Mouse (Mus musculus) embryonic facial prominence, embryonic 11.5 days (tissue): ENCODE results near the gene Meiob. TPM values are rescaled to one million over a fixed set of nuclear protein-coding genes. Genes with fewer than 3 reads are reported as not detected.
A peak's percentile ranks its signal among the peaks of the same experiment; 100 is the strongest.

Experiments
- ATAC-seq: fragments of 200-750 bp; cut with Nextera tagmentation; replicated peaks from 2 replicates; pipeline ENCODE4 v1.8.0; 2017; ENCODE audit warnings: low read depth; ENCODE audit not compliant: insufficient number of reproducible peaks, low FRiP score, low TSS enrichment
- DNase-seq: peaks from one replicate; pipeline ENCODE4 v3.0.0-alpha.2; 2015; ENCODE audit warnings: low spot score
- H3K27ac ChIP-seq: fragments of 300-500 bp; sonication (generic); replicated peaks from 2 replicates; pipeline ENCODE4 v1.5.1; 2014; ENCODE audit warnings: mild to moderate bottlenecking, low read depth, low read length, control low read depth
- H3K27me3 ChIP-seq: fragments of 300-500 bp; sonication (generic); 2 replicates; pipeline ENCODE4 v1.6.1; 2014; ENCODE audit warnings: mild to moderate bottlenecking, low read length, moderate library complexity, mixed read lengths; ENCODE audit not compliant: control insufficient read depth, insufficient read depth
- H3K36me3 ChIP-seq: fragments of 300-500 bp; sonication (generic); replicated peaks from 2 replicates; pipeline ENCODE4 v1.6.1; 2014; ENCODE audit warnings: low read depth, mild to moderate bottlenecking, low read length, moderate library complexity, mixed read lengths; ENCODE audit not compliant: control insufficient read depth, insufficient read depth
- H3K4me1 ChIP-seq: fragments of 300-500 bp; sonication (generic); 2 replicates; pipeline ENCODE4 v1.6.1; 2014; ENCODE audit warnings: low read length, mixed read lengths; ENCODE audit not compliant: control insufficient read depth, insufficient read depth
- H3K4me2 ChIP-seq: fragments of 300-500 bp; sonication (generic); 2 replicates; pipeline ENCODE4 v1.6.1; 2014; ENCODE audit warnings: low read depth, mild to moderate bottlenecking, control low read depth, low read length, moderate library complexity
- H3K4me3 ChIP-seq: fragments of 300-500 bp; sonication (generic); 2 replicates; pipeline ENCODE4 v1.5.1; 2014; ENCODE audit warnings: low read depth, low read length, control low read depth
- H3K9ac ChIP-seq: fragments of 300-500 bp; sonication (generic); replicated peaks from 2 replicates; pipeline ENCODE4 v1.6.1; 2014; ENCODE audit warnings: mild to moderate bottlenecking, control low read depth, low read length
- H3K9me3 ChIP-seq: fragments of 300-500 bp; sonication (generic); replicated peaks from 2 replicates; pipeline ENCODE4 v1.6.1; 2016; ENCODE audit warnings: mild to moderate bottlenecking, low read length, inconsistent platforms, mixed read lengths; ENCODE audit not compliant: control insufficient read depth
- WGBS: fragments of 180-500 bp; shearing (Covaris S2); extraction: QIAGEN DNeasy Blood & Tissue Kit; methylation state at CpG from one replicate; pipeline ENCODE4 v1.1.7; 2014; 5-methylcytosine and 5-hydroxymethylcytosine counted together
- polyA plus RNA-seq: library from polyadenylated mRNA; unstranded; fragments of >200 nt; fragmentation: Nextera tagmentation; extraction: Ambion mirVana; gene quantifications from 2 replicates; pipeline ENCODE4 v1.2.1, GENCODE M21; 2014

The Meiob gene
- polyA plus RNA-seq: not detected in 2 replicates

DNA sequence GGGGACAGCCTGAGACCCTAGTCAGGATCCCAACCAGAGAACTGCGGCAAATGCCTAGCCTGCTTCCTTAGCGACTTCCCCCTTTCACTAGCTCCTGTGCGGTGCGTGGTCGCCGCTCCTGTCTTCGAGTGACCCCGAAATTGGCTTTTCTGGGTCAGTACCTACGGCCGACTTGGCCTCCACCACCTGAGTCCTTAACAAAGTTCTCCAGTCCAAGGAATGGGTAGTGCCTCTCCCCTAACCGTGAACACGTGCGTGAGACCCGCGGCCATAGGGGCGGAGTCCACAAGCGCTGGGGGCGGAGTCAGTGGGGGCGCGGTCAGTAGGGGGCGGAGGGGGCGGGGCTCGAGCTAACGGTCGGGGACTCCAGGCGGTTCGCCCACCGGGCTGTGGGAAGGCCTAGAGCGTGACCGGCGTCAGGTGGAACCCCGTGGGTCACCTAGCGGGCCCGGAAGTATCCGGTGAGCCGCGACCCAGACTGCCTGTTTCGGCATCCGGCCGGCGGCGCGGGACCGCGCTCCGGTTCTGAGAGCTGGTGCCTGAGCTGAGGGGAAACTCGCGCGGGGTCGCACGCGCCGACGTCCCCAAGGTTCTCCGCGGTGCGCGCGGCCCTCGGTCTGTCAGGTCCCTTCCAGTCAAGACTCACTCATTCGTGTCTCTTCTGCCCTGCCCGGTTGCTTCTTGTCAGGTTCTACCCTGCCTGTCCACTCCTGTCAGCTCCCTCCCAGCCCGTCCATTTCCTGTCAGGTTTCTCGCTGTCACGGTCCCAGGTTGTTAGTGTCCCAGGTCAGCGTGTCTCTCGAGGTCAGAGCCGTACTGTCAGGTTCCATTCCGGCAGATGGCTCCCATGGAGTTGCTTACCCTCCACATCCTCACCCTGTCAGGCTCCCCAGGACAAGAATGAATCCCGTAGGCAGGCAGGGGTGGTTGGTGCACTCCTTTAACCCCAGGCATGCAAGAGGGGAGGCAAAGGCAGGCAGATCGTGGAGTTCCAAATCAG, at the start of gene Meiob:
Gene Meiob (plus strand): TSS at position 338 of the 1,000 bp plus-strand sequence.
- no peaks in the 10 kb centered on the region for H3K9me3 ChIP-seq
- WGBS: under 1% methylated on average over 67 of the region's 71 CpGs
- peak within 1 kb of the TSS; percentile 50 for H3K9ac ChIP-seq
- DNase-seq (peak; percentile 90), ATAC-seq (peak; percentile 80)
- peaks cover 11% of the 10 kb centered on the region for H3K27me3 ChIP-seq
- peak within 1 kb of the TSS; percentile 47 for H3K4me3 ChIP-seq
- no peaks in the 10 kb centered on the region for H3K4me1 ChIP-seq
- H3K4me2 ChIP-seq: peak within 1 kb of the TSS; percentile 71
- no peaks in the 10 kb centered on the region for H3K36me3 ChIP-seq
- H3K27ac ChIP-seq: no peak within 1 kb of the TSS

DNA sequence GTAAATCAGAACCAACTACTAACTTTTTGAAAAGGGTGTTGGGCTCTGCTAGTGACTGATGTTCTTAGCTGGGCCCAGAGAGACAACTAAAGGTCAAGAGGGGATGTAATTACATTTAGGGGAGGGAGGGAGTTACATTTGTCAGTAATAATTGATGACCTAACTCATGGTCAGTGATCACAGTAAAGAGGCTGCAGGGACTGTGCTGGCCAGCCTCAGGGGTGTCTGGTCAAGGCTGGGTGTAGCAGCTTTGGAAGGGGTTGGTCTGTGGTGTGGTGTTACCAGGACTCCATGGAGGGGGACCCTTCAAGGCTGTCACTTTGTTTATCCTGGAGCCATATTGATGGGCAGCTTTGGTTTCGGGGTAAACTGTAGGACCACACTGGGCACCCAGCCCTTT, 46.7 kb upstream of the Meiob start:
- Histone ChIP-seq H3K9ac (no peak overlapping the region), H3K4me1 (peaks cover 6% of the 10 kb centered on the region), H3K4me2 (no peak overlapping the region), H3K4me3 (no peak overlapping the region), H3K27ac (no peak overlapping the region), H3K27me3 (peaks cover 24% of the 10 kb centered on the region), H3K36me3 (no peaks in the 10 kb centered on the region), H3K9me3 (no peaks in the 10 kb centered on the region)
- DNase-seq: no peak
- ATAC-seq: no peak
- 53% methylated on average over 1 of the region's 1 CpGs for WGBS

DNA sequence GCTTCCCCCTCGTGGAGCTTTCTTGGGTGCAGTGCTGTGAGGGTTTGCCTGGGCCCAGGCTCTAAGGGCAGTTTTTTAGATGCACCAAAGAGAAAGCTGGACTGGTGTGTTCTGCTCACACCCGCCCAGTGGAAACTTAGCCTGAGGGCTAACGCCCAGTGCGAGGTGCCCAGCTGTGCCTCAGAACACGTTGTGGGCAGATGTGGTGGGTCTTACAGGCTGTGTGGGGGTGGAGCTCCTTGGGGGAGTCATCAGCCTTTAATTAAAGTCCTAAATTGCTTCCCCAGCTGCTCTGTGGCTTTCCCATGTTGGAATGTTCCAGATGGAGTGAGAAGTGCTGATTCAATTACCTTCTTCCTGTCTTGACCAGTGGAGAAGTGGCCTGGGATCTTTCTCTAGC, 43.0 kb upstream of the Meiob start:
- DNase-seq: peak; percentile 48
- no peak overlapping the region for H3K27ac ChIP-seq

GRCm38 (mm10) chr17:24765016-24765905, 38.8 kb upstream of the Meiob start:
- no peaks in the 10 kb centered on the region for H3K36me3 ChIP-seq
- peak; percentile 55 for DNase-seq
- H3K4me3 ChIP-seq: no peak overlapping the region
- peak overlapping the region; percentile 47 for H3K27ac ChIP-seq
- WGBS: 37% methylated on average over 22 of the region's 22 CpGs
- H3K9ac ChIP-seq: peak overlapping the region; percentile 39
- ATAC-seq: peak; percentile 56; the same call in 1 of the 2 replicates
- H3K27me3 ChIP-seq: no peaks in the 10 kb centered on the region
- H3K9me3 ChIP-seq: no peaks in the 10 kb centered on the region
- H3K4me1 ChIP-seq: peaks cover 3% of the 10 kb centered on the region
- no peak overlapping the region; the same call in 1 of the 2 replicates for H3K4me2 ChIP-seq

More for the DNA sequence above, 43.0 kb upstream of the Meiob start:
- 32% methylated on average over 5 of the region's 5 CpGs for WGBS
- ATAC-seq: no peak
- no peaks in the 10 kb centered on the region for H3K27me3 ChIP-seq
- no peaks in the 10 kb centered on the region for H3K36me3 ChIP-seq
- H3K4me2 ChIP-seq: no peak overlapping the region
- peaks cover 3% of the 10 kb centered on the region for H3K4me1 ChIP-seq
- H3K4me3 ChIP-seq: no peak overlapping the region
- no peak overlapping the region for H3K9ac ChIP-seq
- no peaks in the 10 kb centered on the region for H3K9me3 ChIP-seq

DNA sequence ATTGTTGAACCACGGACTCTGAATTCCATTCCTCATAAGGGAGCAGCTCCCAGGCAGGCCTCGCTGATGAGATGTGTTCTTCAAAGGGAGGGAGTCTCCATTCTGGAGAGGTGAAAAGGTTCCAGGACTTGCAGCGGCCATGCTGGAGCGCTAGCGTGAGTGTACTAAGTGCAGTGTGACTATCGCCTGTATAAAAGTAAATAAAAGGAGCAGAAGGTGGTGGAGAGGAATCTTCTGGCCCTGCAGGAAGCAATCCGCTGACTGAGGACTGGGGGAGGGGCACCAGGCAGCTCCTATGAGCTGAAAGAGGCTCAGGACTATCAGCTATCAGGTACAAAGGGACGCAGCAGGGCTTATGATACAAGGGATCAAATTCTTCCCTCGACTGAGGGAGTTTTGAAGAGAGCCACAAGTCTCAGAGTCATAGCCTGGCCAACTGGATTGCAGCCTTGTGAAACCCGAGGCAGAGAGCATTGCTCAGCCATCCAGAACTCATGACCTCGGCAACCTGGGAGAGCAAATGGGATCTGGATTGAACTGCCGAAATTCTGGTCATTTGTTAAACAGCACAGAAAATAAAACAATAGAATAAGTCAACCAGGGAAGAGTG, 37.7 kb upstream of the Meiob start:
- H3K4me2 ChIP-seq: no peak overlapping the region
- H3K9me3 ChIP-seq: no peaks in the 10 kb centered on the region
- H3K4me1 ChIP-seq: peaks cover 1% of the 10 kb centered on the region
- WGBS: 22% methylated on average over 12 of the region's 12 CpGs
- no peaks in the 10 kb centered on the region for H3K36me3 ChIP-seq
- no peaks in the 10 kb centered on the region for H3K27me3 ChIP-seq
- H3K9ac ChIP-seq: no peak overlapping the region
- no peak overlapping the region for H3K27ac ChIP-seq
- H3K4me3 ChIP-seq: no peak overlapping the region
- ATAC-seq (no peak), DNase-seq (no peak)

- H3K9ac ChIP-seq: no peak overlapping the region
- no peak overlapping the region for H3K4me3 ChIP-seq
- H3K36me3 ChIP-seq: no peaks in the 10 kb centered on the region
- ATAC-seq (no peak), DNase-seq (no peak)
- no peak overlapping the region for H3K4me2 ChIP-seq
- no peaks in the 10 kb centered on the region for H3K27me3 ChIP-seq
- H3K27ac ChIP-seq: no peak overlapping the region
- WGBS: 25% methylated on average over 3 of the region's 3 CpGs
- no peaks in the 10 kb centered on the region; the same call in 1 of the 2 replicates for H3K9me3 ChIP-seq
- no peaks in the 10 kb centered on the region; the same call in none of the 2 replicates for H3K4me1 ChIP-seq
Measured at GRCm38 (mm10) chr17:24769146-24769545, 34.9 kb upstream of the Meiob start.

- 83% methylated on average over 5 of the region's 5 CpGs for WGBS
- H3K27me3 ChIP-seq: no peaks in the 10 kb centered on the region
- H3K4me3 ChIP-seq: no peak overlapping the region
- H3K9ac ChIP-seq: no peak overlapping the region
- H3K36me3 ChIP-seq: no peaks in the 10 kb centered on the region
- no peak overlapping the region for H3K4me2 ChIP-seq
- no peaks in the 10 kb centered on the region; the same call in 1 of the 2 replicates for H3K9me3 ChIP-seq
- peak; percentile 15 for DNase-seq
- H3K4me1 ChIP-seq: no peaks in the 10 kb centered on the region
- ATAC-seq: no peak
- no peak overlapping the region for H3K27ac ChIP-seq
Measured at GRCm38 (mm10) chr17:24773241-24773640, 30.8 kb upstream of the Meiob start.
